Mouse (Mus musculus) heart, embryonic 15.5 days (tissue): ENCODE data around the gene Engase. TPM values are rescaled to one million over a fixed set of nuclear protein-coding genes. Genes with fewer than 3 reads are reported as not detected.

Experiments
- ATAC-seq: fragments of 200-750 bp; cut with Nextera tagmentation; replicated peaks from 2 replicates; pipeline ENCODE4 v1.8.0; 2017; ENCODE audit warnings: low read depth, moderate TSS enrichment; ENCODE audit not compliant: insufficient number of reproducible peaks, insufficient read depth, low FRiP score
- H3K27ac ChIP-seq: fragments of 300-500 bp; sonication (generic); 2 replicates; pipeline ENCODE4 v1.5.1; 2015; ENCODE audit warnings: mild to moderate bottlenecking, inconsistent platforms
- H3K27me3 ChIP-seq: fragments of 300-500 bp; sonication (generic); 2 replicates; pipeline ENCODE4 v1.6.1; 2015; ENCODE audit warnings: inconsistent platforms
- H3K36me3 ChIP-seq: fragments of 300-500 bp; sonication (generic); 2 replicates; pipeline ENCODE4 v1.6.1; 2015; ENCODE audit warnings: mild to moderate bottlenecking, inconsistent platforms
- H3K4me1 ChIP-seq: fragments of 300-500 bp; sonication (generic); replicated peaks from 2 replicates; pipeline ENCODE4 v1.6.1; 2015; ENCODE audit warnings: inconsistent platforms
- H3K4me2 ChIP-seq: fragments of 300-500 bp; sonication (generic); 2 replicates; pipeline ENCODE4 v1.6.1; 2015; ENCODE audit warnings: inconsistent platforms, mild to moderate bottlenecking, moderate library complexity
- H3K4me3 ChIP-seq: fragments of 300-500 bp; sonication (generic); 2 replicates; pipeline ENCODE4 v1.5.1; 2015; ENCODE audit warnings: mild to moderate bottlenecking, inconsistent platforms
- H3K9ac ChIP-seq: fragments of 300-500 bp; sonication (generic); 2 replicates; pipeline ENCODE4 v1.6.1; 2015; ENCODE audit warnings: mild to moderate bottlenecking, inconsistent platforms
- H3K9me3 ChIP-seq: fragments of 300-500 bp; sonication (generic); replicated peaks from 2 replicates; pipeline ENCODE4 v1.6.1; 2016; ENCODE audit warnings: inconsistent platforms
- WGBS: fragments of 180-500 bp; shearing (Covaris S2); methylation state at CpG from one replicate; pipeline ENCODE4 v1.1.7; 2015; ENCODE audit warnings: mixed read lengths; 5-methylcytosine and 5-hydroxymethylcytosine counted together
- polyA plus RNA-seq: library from polyadenylated mRNA; unstranded; fragments of >200 nt; fragmentation: Nextera tagmentation; extraction: Ambion mirVana; gene quantifications from 2 replicates; pipeline ENCODE4 v1.2.1, GENCODE M21; 2015

The Engase gene
- polyA plus RNA-seq, 1 experiment from 2014 or later: 4.1 TPM

GRCm38 (mm10) chr11:118456937-118457336 is 19.7 kb upstream of the Engase start:
- Histone ChIP-seq H3K27ac (no peak overlapping the region), H3K9me3 (no peaks in the 10 kb centered on the region), H3K9ac (no peak overlapping the region), H3K36me3 (no peaks in the 10 kb centered on the region), H3K4me1 (peaks cover 7% of the 10 kb centered on the region; the same call in 1 of the 2 replicates), H3K4me2 (no peak overlapping the region), H3K4me3 (no peak overlapping the region), H3K27me3 (no peaks in the 10 kb centered on the region)
- WGBS: 75% methylated on average over 11 of the region's 11 CpGs
- no peak for ATAC-seq

DNA sequence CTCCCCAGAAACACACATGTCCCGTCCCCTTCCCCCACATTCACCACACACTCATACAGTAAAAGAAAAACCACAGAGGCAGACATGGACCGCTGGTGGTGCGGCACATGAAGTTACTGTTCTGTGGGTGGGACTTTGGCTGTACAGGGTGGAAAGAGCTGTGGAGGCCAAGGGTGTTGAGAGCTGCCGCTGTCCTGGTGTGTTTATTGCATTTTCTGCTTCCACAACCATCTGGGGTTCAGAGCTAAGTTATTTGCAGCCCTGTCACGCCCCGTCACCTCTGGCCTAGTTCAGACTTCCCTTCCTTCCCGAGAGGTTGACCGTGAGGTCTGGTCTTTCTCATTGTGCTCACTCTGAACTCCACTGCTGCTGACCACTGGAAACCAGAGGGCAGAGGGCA is 17.6 kb upstream of the Engase start:
- Histone ChIP-seq H3K36me3 (no peaks in the 10 kb centered on the region), H3K4me1 (peaks cover 7% of the 10 kb centered on the region; the same call in 1 of the 2 replicates), H3K4me2 (peak overlapping the region; percentile 3; the same call in 1 of the 2 replicates), H3K9ac (no peak overlapping the region), H3K9me3 (no peaks in the 10 kb centered on the region), H3K27ac (peak overlapping the region; percentile 43), H3K27me3 (no peaks in the 10 kb centered on the region), H3K4me3 (no peak overlapping the region)
- peak; percentile 39; the same call in 1 of the 2 replicates for ATAC-seq
- WGBS: 23% methylated on average over 8 of the region's 8 CpGs

DNA sequence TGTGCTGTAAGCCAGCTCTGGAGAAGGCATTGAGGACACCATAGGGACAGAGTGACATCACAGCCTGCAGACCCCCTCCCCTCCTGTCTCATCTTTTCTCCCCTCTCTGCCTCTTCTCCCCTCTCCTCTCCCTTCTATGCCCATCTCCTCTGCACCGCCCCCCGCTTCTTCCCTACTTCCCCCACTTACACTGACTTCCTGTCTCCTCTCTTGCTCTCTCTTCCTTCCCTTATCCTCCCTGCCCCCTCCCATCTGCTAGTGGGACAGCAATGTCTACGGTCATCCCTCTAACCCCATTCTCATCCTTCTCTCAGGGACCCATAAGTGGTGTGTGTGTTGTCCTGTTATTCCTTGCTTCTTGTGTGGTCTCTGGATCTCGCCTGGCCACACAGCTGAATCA is 17.1 kb upstream of the Engase start:
- H3K36me3 ChIP-seq: no peaks in the 10 kb centered on the region
- peaks cover 7% of the 10 kb centered on the region; the same call in 1 of the 2 replicates for H3K4me1 ChIP-seq
- H3K4me2 ChIP-seq: peak overlapping the region; percentile 3; the same call in 1 of the 2 replicates
- no peak overlapping the region for H3K4me3 ChIP-seq
- no peaks in the 10 kb centered on the region for H3K27me3 ChIP-seq
- H3K9me3 ChIP-seq: no peaks in the 10 kb centered on the region
- no peak; the same call in 1 of the 2 replicates for ATAC-seq
- WGBS: 60% methylated on average over 4 of the region's 4 CpGs
- no peak overlapping the region for H3K9ac ChIP-seq
- peak overlapping the region; percentile 43; the same call in 1 of the 2 replicates for H3K27ac ChIP-seq

DNA sequence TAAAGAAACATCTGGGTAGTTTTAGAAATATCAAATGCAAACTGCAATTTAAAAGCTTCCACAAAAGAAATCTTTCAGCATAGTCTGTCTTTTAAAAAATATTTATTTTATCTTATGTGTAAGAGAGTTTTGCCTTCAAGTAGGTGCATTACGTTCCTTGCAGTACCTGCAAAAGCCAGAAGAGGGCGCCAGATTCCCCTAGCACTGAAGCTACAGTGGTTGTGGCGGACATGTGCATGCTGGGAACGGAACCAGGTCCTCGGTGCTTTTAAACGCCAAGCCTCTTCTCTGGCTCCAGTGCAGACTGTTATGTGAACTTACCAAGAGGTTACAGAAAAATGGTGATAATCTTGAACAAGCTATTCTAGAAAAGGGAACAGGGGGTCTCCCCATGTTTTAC is 16.3 kb upstream of the Engase start:
- Histone ChIP-seq H3K36me3 (no peaks in the 10 kb centered on the region), H3K27me3 (no peaks in the 10 kb centered on the region), H3K9ac (no peak overlapping the region), H3K27ac (no peak overlapping the region), H3K4me2 (no peak overlapping the region), H3K4me3 (no peak overlapping the region), H3K9me3 (no peaks in the 10 kb centered on the region), H3K4me1 (peaks cover 7% of the 10 kb centered on the region; the same call in 1 of the 2 replicates)
- no peak for ATAC-seq
- 61% methylated on average over 6 of the region's 6 CpGs for WGBS

- H3K4me2 ChIP-seq: no peak overlapping the region
- WGBS: 49% methylated on average over 11 of the region's 11 CpGs
- H3K36me3 ChIP-seq: no peaks in the 10 kb centered on the region
- ATAC-seq: no peak; the same call in 1 of the 2 replicates
- H3K4me1 ChIP-seq: peaks cover 8% of the 10 kb centered on the region
- H3K27ac ChIP-seq: no peak overlapping the region
- no peak overlapping the region for H3K4me3 ChIP-seq
- H3K9ac ChIP-seq: no peak overlapping the region
- H3K9me3 ChIP-seq: no peaks in the 10 kb centered on the region
- no peaks in the 10 kb centered on the region for H3K27me3 ChIP-seq
These were observed 9.1 kb upstream of the Engase start for GRCm38 (mm10) chr11:118467441-118468035.

GRCm38 (mm10) chr11:118469509-118470160 is 7.0 kb upstream of the Engase start:
- peak overlapping the region; percentile 8; the same call in 1 of the 2 replicates for H3K27ac ChIP-seq
- WGBS: 78% methylated on average over 10 of the region's 10 CpGs

GRCm38 (mm10) chr11:118470234-118470966 is 6.2 kb upstream of the Engase start:
- Histone ChIP-seq H3K4me2 (no peak overlapping the region), H3K27me3 (no peaks in the 10 kb centered on the region), H3K4me1 (peaks cover 8% of the 10 kb centered on the region), H3K9me3 (no peaks in the 10 kb centered on the region), H3K4me3 (no peak overlapping the region), H3K36me3 (no peaks in the 10 kb centered on the region), H3K9ac (no peak overlapping the region), H3K27ac (peak overlapping the region; percentile 8; the same call in 1 of the 2 replicates)
- 23% methylated on average over 12 of the region's 12 CpGs for WGBS
- ATAC-seq: no peak

More at GRCm38 (mm10) chr11:118469509-118470160, 7.0 kb upstream of the Engase start:
- Histone ChIP-seq H3K4me2 (no peak overlapping the region), H3K9ac (no peak overlapping the region), H3K27me3 (no peaks in the 10 kb centered on the region), H3K9me3 (no peaks in the 10 kb centered on the region), H3K4me1 (peaks cover 8% of the 10 kb centered on the region), H3K4me3 (no peak overlapping the region), H3K36me3 (no peaks in the 10 kb centered on the region)
- ATAC-seq: no peak

- Histone ChIP-seq H3K4me2 (no peak overlapping the region), H3K9me3 (no peaks in the 10 kb centered on the region), H3K4me3 (no peak overlapping the region), H3K27ac (no peak overlapping the region), H3K36me3 (no peaks in the 10 kb centered on the region), H3K9ac (no peak overlapping the region), H3K4me1 (peaks cover 8% of the 10 kb centered on the region), H3K27me3 (no peaks in the 10 kb centered on the region)
- 85% methylated on average over 13 of the region's 13 CpGs for WGBS
- no peak for ATAC-seq
These were observed 5.0 kb upstream of the Engase start for GRCm38 (mm10) chr11:118471676-118472075.

GRCm38 (mm10) chr11:118473161-118473560 is 3.5 kb upstream of the Engase start:
- H3K4me3 ChIP-seq: no peak overlapping the region
- no peaks in the 10 kb centered on the region for H3K27me3 ChIP-seq
- H3K9me3 ChIP-seq: no peaks in the 10 kb centered on the region
- no peak overlapping the region for H3K4me2 ChIP-seq
- ATAC-seq: no peak
- H3K4me1 ChIP-seq: peaks cover 9% of the 10 kb centered on the region
- H3K36me3 ChIP-seq: no peaks in the 10 kb centered on the region
- H3K9ac ChIP-seq: no peak overlapping the region
- 65% methylated on average over 1 of the region's 1 CpGs for WGBS
- no peak overlapping the region for H3K27ac ChIP-seq

DNA sequence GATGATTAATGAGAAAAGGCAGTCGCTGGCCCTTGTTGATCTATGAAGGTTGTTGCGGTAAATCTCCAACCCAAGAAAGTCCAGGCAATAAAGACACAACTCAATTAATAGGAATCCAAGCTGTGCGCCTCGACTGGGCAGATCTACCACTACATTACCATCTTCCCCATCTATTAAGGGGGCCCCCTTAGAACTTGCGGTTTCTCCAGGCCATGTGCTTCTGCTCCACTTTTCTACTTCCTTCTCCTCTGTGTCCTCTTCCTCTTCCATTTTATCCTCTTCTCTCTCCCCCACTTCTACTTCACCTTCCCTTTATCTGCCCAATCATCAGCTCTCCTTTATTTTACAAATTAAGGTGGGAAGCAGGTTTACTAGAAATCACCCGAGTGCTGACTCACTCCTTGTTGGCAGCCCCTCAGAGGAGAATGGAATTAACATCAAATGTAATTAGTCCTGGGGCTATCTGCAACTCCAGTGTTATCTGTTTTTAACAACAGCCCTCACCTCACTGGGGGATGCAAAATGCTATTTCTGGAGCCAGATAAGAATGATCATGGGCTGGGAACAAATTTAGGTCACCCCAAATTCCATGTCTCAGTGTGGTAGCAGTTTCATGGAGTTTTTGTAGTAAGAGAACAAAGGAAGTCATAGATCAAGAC is 2.7 kb upstream of the Engase start:
- no peaks in the 10 kb centered on the region for H3K27me3 ChIP-seq
- no peak overlapping the region for H3K9ac ChIP-seq
- peaks cover 9% of the 10 kb centered on the region for H3K4me1 ChIP-seq
- H3K36me3 ChIP-seq: no peaks in the 10 kb centered on the region
- WGBS: 75% methylated on average over 6 of the region's 6 CpGs
- no peaks in the 10 kb centered on the region for H3K9me3 ChIP-seq
- ATAC-seq: no peak
- no peak overlapping the region for H3K4me2 ChIP-seq
- H3K4me3 ChIP-seq: no peak overlapping the region
- no peak overlapping the region for H3K27ac ChIP-seq

DNA sequence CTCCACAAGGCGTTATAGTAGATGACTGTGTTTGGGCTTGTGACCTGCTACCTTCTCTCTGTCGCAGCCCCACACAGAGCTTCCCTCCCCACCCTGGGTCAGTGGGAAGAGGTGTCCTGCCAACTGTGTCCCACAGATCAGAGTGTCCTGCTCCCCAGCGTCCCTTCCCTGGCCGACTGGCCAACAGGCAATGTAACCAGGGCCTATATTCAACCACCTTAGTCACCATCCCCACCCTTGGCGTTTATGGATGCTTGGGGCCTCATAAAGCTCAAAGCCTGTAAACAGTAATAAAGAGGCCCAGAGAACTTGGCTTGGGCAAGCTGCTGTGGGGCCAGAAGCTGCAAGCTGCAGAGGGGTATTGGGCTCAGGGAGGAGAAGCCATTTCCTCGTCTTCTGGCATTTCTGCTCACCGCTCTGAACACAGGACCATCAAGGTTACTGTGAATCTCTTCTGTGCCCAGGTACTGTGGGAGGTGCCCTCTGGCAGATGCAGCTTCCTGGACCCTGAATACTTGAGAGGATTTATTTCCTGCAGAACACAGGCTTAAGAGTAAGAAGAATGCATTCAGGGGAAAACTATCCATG is 1.0 kb upstream of the Engase start:
- H3K27me3 ChIP-seq: no peaks in the 10 kb centered on the region
- no peak overlapping the region for H3K9ac ChIP-seq
- no peak overlapping the region for H3K4me2 ChIP-seq
- 83% methylated on average over 7 of the region's 7 CpGs for WGBS
- ATAC-seq: no peak
- no peak overlapping the region for H3K4me3 ChIP-seq
- H3K9me3 ChIP-seq: no peaks in the 10 kb centered on the region
- H3K4me1 ChIP-seq: peaks cover 7% of the 10 kb centered on the region
- H3K36me3 ChIP-seq: no peaks in the 10 kb centered on the region
- no peak overlapping the region for H3K27ac ChIP-seq
